Mouse (Mus musculus) ovary, adult 18-20 months (tissue): ENCODE data around the gene Dock9.
"Not testable (repeated sequence)": the region's sequence is repeated elsewhere in the genome, so short reads cannot be mapped to it uniquely, and the experiment has no call there.

Experiments
- DNase-seq: peaks from one replicate; pipeline ENCODE4 v3.0.0; 2022; ENCODE audit warnings: low spot score, mixed read lengths

The Dock9 gene

DNA sequence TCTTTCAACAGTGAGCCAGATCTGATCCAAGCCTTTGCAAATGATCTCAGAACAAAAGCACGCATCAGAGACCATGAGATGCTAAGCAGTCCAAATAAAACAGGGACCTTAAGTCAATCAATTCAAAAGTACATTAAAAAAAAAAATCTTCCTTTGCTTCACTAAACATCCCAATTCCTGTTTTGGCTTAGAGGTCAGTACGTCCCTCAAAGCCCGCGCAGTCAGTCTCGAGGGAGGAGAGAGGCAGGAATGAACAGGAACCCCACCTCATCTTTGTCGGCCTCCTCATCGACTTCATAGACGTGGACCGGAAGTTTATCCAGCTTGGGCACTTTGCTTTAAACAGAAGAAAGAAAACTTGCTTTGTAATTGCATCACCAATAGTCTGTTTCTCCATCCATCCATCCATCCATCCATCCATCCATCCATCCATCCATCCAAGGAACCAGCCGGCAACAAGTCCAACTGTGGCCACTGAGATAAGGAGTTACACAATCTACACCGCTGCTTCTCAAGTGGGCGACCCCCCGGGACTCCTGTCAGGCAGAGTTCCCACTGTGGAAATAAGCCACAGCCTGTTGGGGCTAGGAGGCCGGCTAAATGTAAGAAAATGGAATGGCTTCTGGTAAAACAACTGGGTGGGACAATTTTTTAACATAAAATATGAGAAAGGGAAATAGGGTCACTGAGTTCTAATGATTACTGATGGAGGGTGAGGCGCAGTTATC lies 137.3 kb downstream of the Dock9 start:
- no peak for DNase-seq

DNA sequence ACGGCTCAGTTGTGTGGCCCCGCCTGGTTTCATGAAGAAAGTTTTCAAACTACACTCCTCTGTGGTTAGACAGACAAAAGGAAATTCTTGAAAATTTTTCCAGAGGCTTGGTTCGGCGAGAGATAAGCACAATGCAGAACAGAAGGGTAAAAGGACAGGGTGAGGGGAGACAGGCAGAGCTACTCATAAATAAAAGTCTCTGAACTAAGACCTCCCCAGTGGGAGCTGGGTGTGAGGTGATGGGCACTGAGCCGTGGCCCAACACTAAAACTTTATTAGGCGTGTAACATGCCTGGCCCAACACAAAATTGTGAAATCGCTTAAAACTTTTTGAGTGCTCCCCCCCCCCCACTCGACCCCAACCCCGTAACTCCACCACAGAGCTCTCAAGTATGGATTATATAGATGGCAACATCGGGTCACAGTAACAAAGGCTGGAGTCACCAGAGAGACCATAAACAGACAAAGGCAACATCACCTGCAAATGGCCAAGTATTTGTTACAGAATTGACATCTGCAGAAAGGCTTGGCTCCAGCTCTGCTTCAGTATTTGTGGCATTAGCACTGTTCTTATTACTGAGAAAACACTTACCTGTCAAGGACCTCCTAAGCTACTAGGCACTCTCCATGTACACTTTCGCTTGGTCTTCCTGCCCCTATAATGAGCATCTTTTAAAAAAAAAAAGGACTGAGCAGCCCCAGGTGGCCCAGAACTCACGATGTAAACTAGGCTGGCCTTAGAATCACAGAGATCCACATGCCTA lies 138.4 kb downstream of the Dock9 start:
- DNase-seq = no peak

DNA sequence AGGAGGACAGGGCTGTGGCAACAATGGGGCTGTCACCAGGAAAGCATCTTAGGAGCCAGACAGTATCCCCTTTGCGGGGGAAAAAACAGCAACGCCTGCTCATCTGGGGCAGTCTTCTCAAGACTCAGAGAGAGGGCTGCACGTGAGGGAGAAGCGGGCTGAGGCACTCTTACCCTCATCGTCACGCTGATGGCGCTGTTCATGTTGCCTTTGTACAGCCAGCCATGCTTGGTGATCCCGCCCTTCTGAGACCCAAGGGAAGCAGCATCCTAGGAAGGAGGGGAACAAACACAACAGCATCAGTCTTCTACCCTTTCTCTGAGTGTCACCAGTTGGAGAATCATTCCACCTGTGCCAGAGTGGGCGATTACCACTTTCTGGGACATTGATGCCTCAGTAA lies 139.1 kb downstream of the Dock9 start:
- DNase-seq = no peak

DNA sequence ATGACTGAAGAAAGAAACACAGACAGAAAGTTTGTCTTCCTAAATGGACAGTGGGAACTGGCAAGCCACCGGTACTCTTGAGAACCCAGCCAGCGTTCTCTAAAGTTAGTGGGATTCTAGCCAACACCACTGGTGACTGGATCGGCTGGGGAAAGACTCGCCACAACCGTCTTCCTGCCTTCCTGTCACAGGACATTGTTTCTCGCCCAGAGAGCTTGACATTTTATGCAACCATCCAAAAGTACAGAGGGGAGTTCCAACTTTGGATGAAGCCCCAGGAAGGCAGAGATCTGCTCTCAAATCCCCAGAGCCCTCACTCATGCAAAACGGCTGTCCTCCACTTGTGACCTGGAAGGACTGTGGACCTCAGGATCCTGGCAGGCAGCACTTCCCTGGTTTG lies 140.0 kb downstream of the Dock9 start:
- no peak for DNase-seq

DNA sequence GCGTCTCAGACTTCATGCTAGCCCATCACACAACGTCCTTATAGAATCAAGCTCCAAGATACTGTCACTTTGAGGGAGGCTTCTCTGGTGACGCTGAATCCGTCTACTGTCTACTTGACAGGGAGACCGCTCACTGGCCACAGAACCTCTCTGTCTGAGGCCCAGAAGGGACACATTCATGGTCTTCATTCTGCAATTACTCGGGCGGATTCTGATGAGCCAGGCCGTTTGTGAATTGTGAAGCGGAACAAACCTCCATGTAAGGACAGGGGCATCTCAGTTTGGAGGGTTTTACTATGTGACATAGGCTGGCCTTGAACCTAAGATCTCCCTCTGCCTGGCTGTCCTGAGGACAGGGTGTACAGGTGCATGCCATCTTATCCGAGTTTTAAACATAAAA lies 140.7 kb downstream of the Dock9 start:
- no peak for DNase-seq

DNA sequence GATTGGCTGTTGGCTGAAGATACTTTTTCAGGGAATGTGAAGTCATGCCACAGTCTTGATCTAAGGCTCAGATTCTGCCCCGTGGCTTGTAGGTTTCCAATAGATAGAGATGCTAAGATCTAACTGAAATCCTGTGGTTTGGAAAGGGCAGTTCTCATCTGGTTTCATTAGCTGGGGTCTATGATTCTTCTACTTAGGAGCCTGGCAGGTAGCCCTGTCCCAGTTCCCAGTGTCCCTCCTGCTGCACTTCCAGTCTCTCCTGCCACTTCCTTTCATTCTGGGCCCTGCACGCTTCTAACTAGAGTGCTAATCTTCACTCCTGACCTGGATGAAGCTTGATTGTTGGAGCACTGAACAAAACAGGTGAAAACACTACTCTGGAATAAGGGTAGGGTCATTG lies 142.7 kb downstream of the Dock9 start:
- DNase-seq = no peak

DNA sequence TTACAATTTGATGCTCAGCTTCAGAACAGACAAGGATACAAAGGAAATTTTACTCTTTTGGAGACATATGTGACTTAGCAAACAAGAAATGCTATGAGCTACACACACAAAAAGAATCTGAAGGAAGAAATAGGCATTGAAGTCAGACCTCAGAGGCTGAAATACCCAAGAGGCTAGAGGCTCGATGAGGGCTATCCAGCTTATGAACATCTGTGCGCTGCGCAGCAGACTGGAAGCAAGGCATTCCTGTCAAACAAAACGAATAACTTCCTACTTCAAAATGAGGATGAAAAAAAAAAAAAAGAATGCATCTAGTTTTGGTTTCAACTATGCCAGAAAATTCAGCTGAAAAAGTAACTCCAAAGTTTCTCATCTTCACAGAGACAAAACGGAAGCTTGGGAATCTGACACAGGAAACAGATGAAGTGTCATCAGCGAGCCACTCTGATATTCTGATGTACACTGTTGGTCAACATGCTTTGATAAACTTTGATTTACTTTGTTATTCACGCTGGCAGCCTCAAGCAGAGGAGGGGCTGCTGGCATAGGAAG lies 143.1 kb downstream of the Dock9 start:
- DNase-seq = no peak

DNA sequence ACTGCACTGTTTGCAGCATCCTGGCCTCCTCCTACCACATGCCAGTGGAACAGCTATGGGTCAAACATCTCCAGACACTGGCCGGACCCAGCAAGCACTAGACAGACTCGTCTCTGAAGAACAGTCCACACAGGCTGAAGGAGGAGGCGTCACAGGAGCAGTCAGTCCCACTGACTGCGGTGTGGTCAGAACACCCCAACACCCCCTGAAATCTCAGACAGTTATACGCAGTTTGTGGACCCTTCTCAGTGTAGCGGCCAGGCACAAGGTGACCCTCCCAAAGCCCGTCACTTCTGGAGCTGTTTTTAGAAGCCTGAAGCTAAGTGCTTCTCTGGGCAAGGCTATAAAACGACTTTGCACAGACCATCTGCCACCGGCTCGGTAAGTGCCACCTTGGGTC lies 143.9 kb downstream of the Dock9 start:
- DNase-seq = no peak

DNA sequence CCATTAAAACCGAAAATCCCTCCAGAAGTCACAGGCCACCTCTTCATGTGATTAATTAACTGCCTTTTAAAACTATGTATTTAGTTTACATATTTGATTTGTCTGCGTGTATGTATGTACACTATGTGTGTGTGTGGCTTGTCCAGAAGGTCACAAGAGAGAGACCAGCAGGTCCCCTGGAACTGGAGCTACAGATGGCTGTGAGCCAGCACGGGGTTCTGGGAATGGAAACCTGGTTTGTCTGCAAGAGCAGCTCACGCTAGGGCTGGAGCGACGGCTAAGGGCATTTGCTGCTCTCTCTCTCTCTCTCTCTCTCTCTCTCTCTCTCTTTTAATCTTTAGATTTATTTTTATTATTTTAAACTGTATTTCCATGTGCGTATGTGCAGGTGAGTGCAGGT lies 144.4 kb downstream of the Dock9 start:
- no peak for DNase-seq

DNA sequence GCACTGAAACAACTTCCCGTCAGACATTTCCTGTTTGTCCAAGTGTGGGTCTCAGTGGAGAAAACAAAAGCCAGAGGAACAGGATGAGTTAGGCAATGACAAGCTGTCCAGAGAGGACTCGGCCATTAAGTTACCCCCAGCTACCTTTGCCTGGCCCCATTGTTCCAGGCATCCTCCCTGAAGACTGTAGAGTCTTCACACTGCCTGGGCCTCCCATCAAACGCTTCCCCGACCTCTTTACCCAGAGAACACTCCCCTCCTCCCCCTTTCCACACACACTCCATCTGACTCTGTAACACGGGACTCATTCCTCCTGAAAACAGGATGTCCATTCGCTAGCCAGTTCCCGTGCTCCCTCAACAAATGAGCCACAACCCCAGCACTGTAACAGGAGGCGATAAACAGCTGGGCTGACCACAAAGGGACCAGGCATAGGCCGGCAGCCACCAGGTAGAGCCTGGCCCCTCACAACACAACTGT lies 149.0 kb downstream of the Dock9 start:
- no peak for DNase-seq

DNA sequence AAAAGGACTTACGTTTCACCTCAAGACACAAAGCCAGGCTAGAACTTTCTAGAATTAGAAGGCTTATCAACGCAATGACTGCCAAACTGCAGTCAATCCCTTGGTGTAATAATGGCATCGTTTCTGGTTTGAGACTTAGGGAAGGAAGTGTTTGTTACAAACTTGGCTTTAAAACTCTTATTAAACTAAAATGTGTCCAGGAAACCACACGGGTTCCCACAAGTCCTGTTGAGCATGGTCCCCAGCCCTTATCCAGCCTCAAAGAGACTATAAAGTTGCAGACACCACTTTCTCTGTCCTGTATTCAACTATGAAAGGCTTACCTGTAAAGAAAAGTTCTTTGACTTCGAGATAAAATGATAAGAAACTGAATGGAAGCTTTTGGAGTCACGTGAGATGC lies 149.9 kb downstream of the Dock9 start:
- no peak for DNase-seq

DNA sequence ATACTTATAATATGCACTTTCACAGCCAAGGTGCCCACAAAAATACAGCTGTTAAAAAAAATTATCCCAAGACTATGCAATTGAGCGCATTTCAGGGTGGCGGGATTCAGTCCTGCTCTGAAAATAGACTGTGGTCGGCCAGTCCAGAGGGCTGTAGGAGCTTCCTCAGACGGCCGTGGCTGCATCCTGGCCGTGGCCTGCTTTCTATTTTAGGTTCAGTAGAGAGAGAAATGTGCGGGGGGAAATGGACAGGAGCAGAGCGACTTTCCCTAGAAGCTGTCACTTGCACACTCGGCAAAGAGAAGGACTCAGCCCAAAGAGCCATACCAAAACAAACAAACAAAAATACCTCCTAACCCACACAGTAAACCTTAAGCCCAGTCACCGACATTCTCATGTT lies 151.0 kb downstream of the Dock9 start:
- no peak for DNase-seq

DNA sequence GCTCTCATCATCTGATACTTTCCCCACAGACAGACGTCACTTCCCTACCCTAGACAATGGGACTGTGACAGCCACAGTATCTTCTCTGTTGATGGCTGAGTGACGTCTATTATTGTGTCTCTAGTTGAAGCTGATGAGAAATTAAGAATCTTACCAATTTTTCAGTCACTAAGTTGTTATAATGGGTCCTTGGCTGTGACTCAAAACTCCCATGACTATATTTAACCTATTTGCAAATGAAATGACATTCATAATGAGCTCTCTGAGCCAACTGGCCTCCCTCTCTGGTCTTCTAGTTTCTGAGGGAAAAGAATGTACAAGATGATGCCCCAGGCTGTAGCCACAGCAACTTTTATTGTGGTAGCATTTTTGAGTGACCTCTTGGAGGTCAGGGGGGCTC lies 153.3 kb downstream of the Dock9 start:
- DNase-seq = no peak

DNA sequence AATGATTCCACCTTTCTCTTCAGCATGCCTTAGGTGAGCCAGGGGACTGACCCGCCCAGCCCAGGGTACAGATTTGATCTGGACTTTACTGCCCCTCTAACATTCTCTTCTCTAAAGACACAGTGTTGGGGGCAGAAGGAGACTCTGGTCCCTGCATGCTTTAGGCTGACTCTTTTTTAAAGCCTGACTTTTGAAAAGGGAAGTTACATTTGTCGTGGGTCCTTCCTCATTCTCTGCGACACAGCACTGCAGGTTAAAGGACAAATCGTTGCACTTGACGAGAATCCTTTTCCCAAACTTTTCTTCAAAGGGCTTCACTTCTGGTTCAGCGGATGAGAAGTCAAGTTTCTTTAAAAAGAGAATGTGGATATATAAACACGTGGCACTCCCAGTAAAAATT lies 156.4 kb downstream of the Dock9 start:
- DNase-seq = no peak

DNA sequence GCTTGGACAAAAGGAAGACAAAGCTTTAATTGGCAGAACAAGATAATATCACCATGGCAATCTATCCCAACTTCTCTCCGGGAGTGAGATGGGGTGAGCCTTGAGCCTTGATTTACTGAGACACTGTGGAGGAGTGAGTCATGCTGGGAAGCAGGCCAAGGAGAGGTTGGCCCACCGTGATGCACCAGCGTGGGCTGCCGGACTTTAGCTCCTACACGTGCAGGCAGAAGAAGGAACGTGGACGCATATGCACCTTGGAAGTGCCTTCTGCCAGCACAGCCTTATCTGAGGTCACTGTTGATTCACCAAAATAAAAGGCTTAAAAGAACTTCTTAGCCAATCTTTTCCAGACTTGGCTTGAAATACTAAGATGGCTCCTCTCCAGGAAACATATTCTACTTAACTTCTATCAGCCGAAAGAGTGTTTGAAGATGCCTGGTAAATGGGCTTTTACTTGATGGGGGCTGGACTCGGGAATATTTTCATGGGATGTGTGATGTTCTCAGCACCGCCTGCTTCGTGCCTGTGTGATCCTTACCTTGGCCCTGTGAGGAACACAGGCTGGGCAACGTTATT lies 160.6 kb downstream of the Dock9 start:
- DNase-seq = peak; percentile 75

DNA sequence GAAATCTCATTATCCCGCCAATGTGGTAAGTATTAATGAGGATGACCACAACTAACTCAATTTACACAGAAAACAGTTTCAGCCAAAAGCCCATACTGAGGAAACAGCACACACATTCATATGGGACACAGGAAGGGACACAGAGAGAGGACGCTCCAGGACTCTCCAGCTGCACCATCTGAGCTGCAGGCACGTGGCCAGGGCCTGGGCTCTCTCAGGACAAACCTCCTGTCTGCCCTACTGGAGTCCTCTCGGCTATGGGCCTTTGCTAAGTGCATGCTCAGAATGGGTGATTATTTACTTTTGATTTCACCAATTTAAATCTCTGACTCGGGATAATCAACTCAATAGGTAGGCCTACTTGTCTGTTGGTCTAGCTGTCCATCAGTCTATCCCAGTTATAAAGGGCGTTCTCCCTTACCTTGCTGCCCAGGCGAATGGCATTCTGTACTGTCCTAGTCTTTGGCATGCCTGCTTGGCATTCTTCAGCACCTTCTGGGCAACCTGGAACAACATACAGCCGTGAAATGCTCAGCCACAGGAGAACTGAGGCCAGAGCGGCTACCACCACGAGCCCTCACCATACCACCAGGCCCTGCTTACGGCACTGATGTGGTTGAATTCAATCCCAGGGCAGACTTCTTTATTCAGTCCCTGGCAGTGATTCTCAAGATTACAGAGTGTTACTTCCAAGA lies 162.8 kb downstream of the Dock9 start:
- DNase-seq = no peak

DNA sequence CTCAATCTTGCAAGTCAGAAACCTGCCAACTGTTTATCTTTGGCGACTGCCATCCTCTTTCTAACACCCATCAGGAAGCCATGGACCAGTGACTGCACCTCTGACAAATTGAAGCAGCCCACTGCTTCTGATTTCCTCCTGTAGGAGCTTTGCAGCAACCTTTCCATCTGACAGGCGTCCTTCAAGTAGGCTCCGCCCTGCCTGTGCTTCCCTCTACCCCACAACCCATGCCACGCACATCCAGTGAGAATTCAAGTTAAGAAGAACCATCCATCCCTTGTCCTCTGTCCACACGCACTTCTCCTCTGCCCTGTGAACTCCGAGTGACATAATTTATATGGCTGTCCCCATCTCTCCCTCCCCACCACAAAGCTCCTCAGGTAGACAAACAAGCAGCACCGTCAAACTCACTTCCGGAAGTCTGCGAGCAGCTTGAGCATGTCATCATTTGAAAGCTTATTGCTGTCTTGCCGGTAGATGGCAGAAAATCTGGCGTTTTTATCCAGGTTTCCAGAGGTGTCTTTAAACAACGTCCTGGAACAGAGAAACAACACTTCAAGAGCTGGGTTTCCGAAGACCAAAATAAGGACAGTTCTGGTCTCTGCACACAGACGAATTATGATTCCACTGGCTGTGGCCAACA lies 163.4 kb downstream of the Dock9 start:
- no peak for DNase-seq

DNA sequence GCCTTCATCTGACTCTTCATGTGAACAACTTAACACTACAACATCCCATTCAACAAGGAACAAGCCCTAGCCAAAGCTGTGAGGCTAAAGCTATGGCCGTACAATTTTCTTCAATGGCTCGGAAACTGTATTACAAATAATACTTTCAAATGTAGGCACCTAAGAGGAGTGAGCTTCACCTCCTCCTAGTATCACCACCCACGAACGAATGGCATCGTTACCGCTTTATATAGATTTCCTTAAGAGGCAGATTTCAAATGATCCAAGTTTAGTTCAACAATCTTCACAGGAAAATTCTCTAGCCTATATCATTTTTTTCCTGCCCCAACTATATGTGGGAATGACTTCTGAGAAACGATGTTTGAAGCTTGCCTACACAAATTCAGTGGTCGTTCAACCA lies 165.7 kb downstream of the Dock9 start:
- DNase-seq = no peak

DNA sequence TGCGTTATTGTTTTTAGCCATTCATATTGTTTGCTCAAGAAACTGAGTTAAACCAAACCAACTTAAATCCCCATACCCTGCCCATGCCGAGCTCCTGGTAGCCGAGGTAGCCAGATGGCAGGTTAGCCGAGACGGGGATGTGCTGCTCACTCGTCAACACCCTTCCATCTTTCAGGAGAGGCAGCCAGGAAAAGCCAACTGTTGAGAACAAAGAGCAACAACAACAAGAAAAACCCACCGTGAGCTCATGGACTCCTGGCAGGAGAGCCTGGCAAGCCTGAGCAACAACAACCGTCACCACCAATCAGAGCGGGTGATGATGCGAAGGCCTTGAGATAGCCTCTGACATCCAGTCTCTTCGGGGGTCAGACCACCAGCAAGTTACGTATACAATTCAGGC lies 170.9 kb downstream of the Dock9 start:
- no peak for DNase-seq

DNA sequence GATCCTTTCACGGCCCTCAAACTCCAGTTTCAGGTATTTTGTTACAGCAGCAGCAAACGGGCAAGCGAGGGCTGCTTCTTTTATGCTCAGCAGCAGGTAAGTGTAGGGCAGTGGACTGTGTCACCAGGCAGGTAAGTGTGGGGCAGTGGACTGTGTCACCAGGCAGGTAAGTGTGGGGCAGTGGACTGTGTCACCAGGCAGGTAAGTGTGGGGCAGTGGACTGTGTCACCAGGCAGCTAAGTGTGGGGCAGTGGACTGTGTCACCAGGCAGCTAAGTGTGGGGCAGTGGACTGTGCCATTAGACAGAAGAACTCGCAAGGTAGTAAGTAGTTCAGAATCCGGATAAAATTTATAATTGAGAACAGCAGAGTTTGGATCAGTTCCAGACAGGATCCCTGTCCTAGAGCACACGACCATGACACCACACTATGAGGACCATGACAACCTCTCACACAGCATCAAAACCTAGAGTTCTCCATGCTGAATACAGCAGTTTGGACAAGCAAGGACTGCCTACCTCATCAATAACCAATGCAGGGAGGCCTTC lies 173.6 kb downstream of the Dock9 start:
- not testable (repeated sequence) for DNase-seq

DNA sequence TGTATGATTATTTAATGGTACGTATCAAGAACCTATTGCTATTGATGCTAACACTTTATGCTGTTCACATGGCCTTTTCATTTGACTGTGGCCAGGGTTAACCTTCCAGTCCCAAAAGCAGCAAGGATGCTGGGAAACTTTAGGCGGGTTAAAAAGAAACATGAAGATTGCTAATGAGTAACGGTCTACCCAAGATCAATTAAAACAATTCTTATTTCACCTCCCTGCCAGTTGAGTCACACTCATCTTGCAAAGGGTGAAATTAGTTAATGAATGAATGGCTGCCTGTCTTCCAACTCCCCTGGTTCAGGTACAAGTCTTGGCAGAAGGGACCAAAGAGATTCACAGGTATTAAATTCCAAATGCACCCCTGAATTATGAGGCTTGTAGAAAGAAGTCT lies 175.8 kb downstream of the Dock9 start:
- no peak for DNase-seq

DNA sequence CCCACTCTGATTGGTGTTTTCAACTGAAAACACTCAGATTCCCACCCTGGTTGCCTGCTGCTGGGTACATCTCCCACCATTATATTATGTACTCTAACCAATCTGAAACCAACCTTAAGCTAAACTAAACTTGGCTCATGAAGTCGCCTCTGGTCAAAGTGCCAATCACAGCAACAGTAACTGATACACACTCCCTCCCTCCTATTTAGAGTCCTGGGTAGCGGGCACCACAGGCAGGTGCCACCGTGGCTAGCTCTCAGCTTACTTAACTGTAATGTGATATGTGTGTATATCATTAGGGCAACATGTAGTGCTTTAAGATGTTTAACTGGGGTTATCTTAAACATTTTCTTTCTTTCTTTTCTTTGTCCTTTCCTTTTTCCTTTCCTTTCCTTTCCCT lies 177.1 kb downstream of the Dock9 start:
- no peak for DNase-seq
